Mouse (Mus musculus) stomach, embryonic 16.5 days (tissue): ENCODE data around the gene Kcnc1. TPM values are rescaled to one million over a fixed set of nuclear protein-coding genes. Genes with fewer than 3 reads are reported as not detected.

ENCODE experiments used
- ATAC-seq: fragments of 200-750 bp; cut with Nextera tagmentation; 2 replicates; pipeline ENCODE4 v1.8.0; 2017; ENCODE audit warnings: moderate number of reproducible peaks, moderate TSS enrichment; ENCODE audit not compliant: insufficient read depth, low FRiP score
- H3K27ac ChIP-seq: fragments of 300-500 bp; sonication (generic); 2 replicates; pipeline ENCODE4 v1.5.1; 2014; ENCODE audit warnings: low read length
- H3K27me3 ChIP-seq: fragments of 300-500 bp; sonication (generic); 2 replicates; pipeline ENCODE4 v1.6.1; 2014; ENCODE audit warnings: low read length, control low read depth, mixed read lengths; ENCODE audit not compliant: control insufficient read depth, insufficient read depth
- H3K36me3 ChIP-seq: fragments of 300-500 bp; sonication (generic); 2 replicates; pipeline ENCODE4 v1.6.1; 2014; ENCODE audit warnings: low read length; ENCODE audit not compliant: control insufficient read depth, insufficient read depth
- H3K4me1 ChIP-seq: fragments of 300-500 bp; sonication (generic); 2 replicates; pipeline ENCODE4 v1.6.1; 2014; ENCODE audit warnings: low read length, control low read depth, mixed read lengths; ENCODE audit not compliant: control insufficient read depth, insufficient read depth
- H3K4me2 ChIP-seq: fragments of 300-500 bp; sonication (generic); 2 replicates; pipeline ENCODE4 v1.6.1; 2014; ENCODE audit warnings: low read depth, low read length, mixed read lengths
- H3K4me3 ChIP-seq: fragments of 300-500 bp; sonication (generic); replicated peaks from 2 replicates; pipeline ENCODE4 v1.5.1; 2014; ENCODE audit warnings: mild to moderate bottlenecking, low read length
- H3K9ac ChIP-seq: fragments of 300-500 bp; sonication (generic); 2 replicates; pipeline ENCODE4 v1.6.1; 2014; ENCODE audit warnings: low read length
- H3K9me3 ChIP-seq: fragments of 300-500 bp; sonication (generic); replicated peaks from 2 replicates; pipeline ENCODE4 v1.6.1; 2016; ENCODE audit warnings: low read length, control low read depth; ENCODE audit not compliant: control insufficient read depth
- WGBS: fragments of 180-500 bp; shearing (Covaris S2); extraction: QIAGEN DNeasy Blood & Tissue Kit; methylation state at CpG from one replicate; pipeline ENCODE4 v1.1.7; 2014; 5-methylcytosine and 5-hydroxymethylcytosine counted together
- polyA plus RNA-seq: library from polyadenylated mRNA; unstranded; fragments of >200 nt; fragmentation: Nextera tagmentation; extraction: Ambion mirVana; gene quantifications from 2 replicates; pipeline ENCODE4 v1.2.1, GENCODE M21; 2015

Gene Kcnc1
- polyA plus RNA-seq, 1 experiment from 2014 or later = 0.23 TPM

DNA sequence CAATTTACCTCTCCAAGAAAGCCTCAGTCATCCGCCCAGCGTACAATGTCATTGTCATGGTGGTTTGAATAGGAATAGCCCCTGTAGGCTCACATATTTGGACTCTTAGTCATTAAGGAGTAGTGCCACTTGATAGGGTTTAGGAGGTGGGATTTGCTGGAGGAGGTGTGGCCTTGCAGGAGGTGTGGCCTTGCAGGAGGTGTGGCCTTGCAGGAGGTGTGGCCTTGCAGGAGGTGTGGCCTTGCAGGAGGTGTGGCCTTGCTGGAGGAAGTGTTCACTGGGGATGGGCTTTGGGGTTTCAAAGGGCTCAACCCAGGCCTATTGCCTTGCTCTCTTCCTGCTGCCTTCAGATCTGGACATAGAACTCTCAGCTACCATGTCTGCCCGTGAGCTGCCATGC is 81.2 kb downstream of the Kcnc1 start:
- no peak overlapping the region for H3K4me2 ChIP-seq
- H3K36me3 ChIP-seq = no peaks in the 10 kb centered on the region
- 93% methylated on average over 3 of the region's 3 CpGs for WGBS
- H3K4me1 ChIP-seq = peaks cover 6% of the 10 kb centered on the region; the same call in 1 of the 2 replicates
- no peak overlapping the region for H3K9ac ChIP-seq
- H3K27ac ChIP-seq = no peak overlapping the region
- ATAC-seq = no peak
- H3K9me3 ChIP-seq = no peaks in the 10 kb centered on the region
- H3K27me3 ChIP-seq = no peaks in the 10 kb centered on the region
- no peak overlapping the region for H3K4me3 ChIP-seq

DNA sequence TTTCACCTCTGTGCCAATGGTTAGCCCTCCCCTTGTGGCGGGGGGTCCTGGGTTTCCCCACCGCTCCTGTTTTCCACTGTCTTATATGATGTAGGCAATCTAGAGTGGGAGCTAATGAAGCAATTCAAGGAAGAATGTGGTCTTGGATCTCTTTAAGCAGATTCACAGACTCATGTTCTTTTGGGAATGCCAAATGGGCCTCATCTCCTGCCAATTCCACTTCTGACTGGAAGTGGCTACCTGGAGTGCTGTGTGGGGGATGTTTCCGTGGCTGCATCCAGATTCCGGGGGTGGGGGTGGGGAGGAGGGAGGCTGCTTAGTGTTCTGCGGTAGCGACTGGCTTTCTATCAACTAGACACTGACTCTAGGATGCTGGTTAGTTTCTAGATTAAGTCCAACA is 83.5 kb downstream of the Kcnc1 start:
- no peaks in the 10 kb centered on the region for H3K36me3 ChIP-seq
- H3K9ac ChIP-seq = no peak overlapping the region
- H3K9me3 ChIP-seq = no peaks in the 10 kb centered on the region
- H3K27ac ChIP-seq = no peak overlapping the region
- 62% methylated on average over 6 of the region's 6 CpGs for WGBS
- no peaks in the 10 kb centered on the region for H3K27me3 ChIP-seq
- H3K4me3 ChIP-seq = no peak overlapping the region
- peaks cover 7% of the 10 kb centered on the region; the same call in 1 of the 2 replicates for H3K4me1 ChIP-seq
- ATAC-seq = no peak
- H3K4me2 ChIP-seq = no peak overlapping the region

DNA sequence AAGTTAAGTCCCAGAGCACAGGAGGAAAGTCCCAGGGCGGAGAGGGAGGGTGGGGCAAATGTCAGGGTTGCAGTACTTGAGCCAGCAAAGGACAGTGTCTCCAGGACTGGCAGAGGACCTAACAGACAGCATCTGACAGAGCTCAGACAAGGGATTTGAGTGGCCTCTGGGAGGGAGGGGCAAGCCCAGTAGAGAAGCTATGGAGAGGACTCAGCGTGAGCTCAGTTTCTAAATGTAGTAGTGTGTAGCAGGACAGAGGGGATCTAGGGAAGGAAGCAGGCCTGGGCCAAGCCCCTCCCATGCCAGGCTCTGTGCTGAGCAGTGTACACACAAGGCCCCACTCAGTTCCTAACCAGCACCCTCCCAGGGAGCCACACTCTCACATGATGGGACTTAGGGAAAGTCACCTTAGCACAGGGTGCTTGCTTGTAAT is 85.8 kb downstream of the Kcnc1 start:
- 61% methylated on average over 2 of the region's 2 CpGs for WGBS
- Histone ChIP-seq H3K4me3 (no peak overlapping the region), H3K27me3 (no peaks in the 10 kb centered on the region), H3K36me3 (no peaks in the 10 kb centered on the region), H3K4me1 (peaks cover 7% of the 10 kb centered on the region; the same call in 1 of the 2 replicates), H3K9me3 (no peaks in the 10 kb centered on the region), H3K9ac (no peak overlapping the region), H3K27ac (no peak overlapping the region), H3K4me2 (no peak overlapping the region)
- ATAC-seq = peak; percentile 84

DNA sequence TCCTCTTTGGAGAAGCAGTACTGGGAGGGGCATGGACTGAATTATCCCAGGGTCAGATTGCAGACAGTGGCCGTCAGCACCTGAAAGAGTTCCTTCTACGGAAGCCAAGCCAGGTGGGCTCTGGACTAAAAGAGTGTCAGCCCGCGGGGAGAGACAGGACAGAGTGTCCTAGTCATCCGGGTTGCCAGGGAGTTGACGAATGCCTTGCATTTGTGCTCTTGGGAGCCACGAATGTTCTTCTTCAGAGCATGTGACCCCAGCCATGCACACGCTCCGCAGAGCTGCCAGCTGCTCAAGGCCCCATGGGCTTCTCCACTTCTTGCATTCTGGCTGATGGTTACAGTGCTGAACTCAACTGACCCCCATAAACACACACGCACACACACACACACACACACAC is 86.8 kb downstream of the Kcnc1 start:
- 62% methylated on average over 10 of the region's 10 CpGs for WGBS

DNA sequence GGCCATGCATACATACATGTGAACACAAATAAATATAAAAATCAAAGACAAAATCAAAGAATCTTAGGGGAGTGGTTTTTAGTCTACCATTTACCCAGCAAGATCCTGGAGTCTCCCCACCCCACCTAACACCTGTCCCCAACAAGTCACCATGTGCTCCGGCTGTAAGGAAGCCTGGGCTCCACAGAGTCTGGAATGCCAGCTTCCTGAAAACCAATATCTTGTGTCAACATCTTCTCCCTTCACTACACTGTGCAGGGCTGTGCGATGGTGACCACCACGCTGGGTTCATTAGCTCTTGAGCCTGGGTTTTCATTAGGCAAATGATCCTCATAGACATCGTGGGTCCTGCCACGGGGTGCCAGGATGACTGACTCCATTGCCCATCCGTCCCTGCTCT is 87.9 kb downstream of the Kcnc1 start:
- H3K9me3 ChIP-seq = no peaks in the 10 kb centered on the region
- H3K4me1 ChIP-seq = peaks cover 7% of the 10 kb centered on the region; the same call in 1 of the 2 replicates
- H3K36me3 ChIP-seq = no peaks in the 10 kb centered on the region
- H3K27me3 ChIP-seq = no peaks in the 10 kb centered on the region
- H3K9ac ChIP-seq = no peak overlapping the region
- no peak for ATAC-seq
- H3K4me3 ChIP-seq = no peak overlapping the region
- no peak overlapping the region for H3K4me2 ChIP-seq
- 72% methylated on average over 6 of the region's 6 CpGs for WGBS
- H3K27ac ChIP-seq = no peak overlapping the region

More for the DNA sequence above, 86.8 kb downstream of the Kcnc1 start:
- no peak for ATAC-seq
- no peaks in the 10 kb centered on the region for H3K9me3 ChIP-seq
- H3K4me1 ChIP-seq = peaks cover 7% of the 10 kb centered on the region; the same call in 1 of the 2 replicates
- no peak overlapping the region for H3K4me2 ChIP-seq
- no peaks in the 10 kb centered on the region for H3K36me3 ChIP-seq
- no peak overlapping the region for H3K27ac ChIP-seq
- H3K27me3 ChIP-seq = no peaks in the 10 kb centered on the region
- no peak overlapping the region for H3K4me3 ChIP-seq
- H3K9ac ChIP-seq = no peak overlapping the region

DNA sequence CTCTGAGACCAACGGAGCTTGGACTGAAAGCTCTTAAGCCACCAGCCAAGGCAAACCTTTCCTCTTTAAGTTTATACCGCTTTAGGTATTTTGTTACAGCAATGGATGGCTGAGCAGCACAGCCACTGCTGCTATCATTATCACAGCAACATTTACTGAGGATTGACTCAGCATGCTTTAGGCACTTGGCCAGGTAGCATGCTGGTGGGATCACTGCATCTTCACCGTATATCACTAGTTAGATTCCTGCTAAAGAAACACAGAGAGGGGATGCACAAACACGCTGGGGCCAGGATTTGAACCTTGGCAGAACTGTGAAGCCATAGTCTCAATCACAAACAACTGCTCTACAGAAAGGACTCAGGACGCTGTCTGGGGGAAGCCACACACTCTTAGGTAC is 90.5 kb downstream of the Kcnc1 start:
- WGBS = 76% methylated on average over 5 of the region's 5 CpGs
- Histone ChIP-seq H3K9me3 (no peaks in the 10 kb centered on the region), H3K4me3 (no peak overlapping the region), H3K4me1 (peaks cover 4% of the 10 kb centered on the region; the same call in 1 of the 2 replicates), H3K9ac (no peak overlapping the region), H3K27me3 (no peaks in the 10 kb centered on the region), H3K4me2 (no peak overlapping the region), H3K36me3 (no peaks in the 10 kb centered on the region), H3K27ac (no peak overlapping the region)
- no peak for ATAC-seq

DNA sequence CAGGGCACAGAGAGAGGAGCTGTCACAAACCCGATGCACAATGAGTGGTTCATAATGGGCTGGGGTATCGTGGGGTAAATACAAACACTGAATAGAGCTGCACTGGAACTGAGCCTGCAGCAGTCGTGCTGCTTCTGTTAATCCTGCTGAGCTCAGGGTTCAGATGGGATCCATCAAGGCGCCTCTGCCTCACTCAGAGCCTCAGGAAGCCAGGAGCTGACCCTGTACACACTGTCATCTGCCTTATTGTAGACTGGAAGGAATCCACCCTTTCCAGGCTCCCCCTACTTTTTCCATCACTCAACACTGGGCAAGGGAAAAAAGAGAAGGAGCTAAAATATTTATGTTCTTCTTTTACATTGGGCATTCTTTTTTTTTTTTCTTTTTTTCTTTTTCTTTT is 91.1 kb downstream of the Kcnc1 start:
- 44% methylated on average over 4 of the region's 4 CpGs for WGBS
- Histone ChIP-seq H3K4me2 (no peak overlapping the region), H3K4me1 (0 out of 2 replicates have a peak, but pooled peaks cover 2% of the 10 kb centered on the region), H3K36me3 (no peaks in the 10 kb centered on the region), H3K9me3 (no peaks in the 10 kb centered on the region), H3K27me3 (no peaks in the 10 kb centered on the region), H3K9ac (no peak overlapping the region), H3K4me3 (no peak overlapping the region), H3K27ac (no peak overlapping the region)
- ATAC-seq = no peak

Other genes with a start within 250 kb of the Kcnc1 start
- gene Abcc8, start 216.5 kb upstream of the Kcnc1 start, polyA plus RNA-seq = 10.2 and 10.6 TPM in 2 replicates
- gene Ush1c, start 158.0 kb upstream of the Kcnc1 start, polyA plus RNA-seq = 9.8 and 10.2 TPM in 2 replicates
- gene Otog, start 155.5 kb upstream of the Kcnc1 start, polyA plus RNA-seq = 0.01 TPM in 1 of 2 replicates, not detected in the other
- 1.3 and 4.0 TPM in 2 replicates for gene Myod1, start 20.0 kb upstream of the Kcnc1 start, polyA plus RNA-seq
- 13.5 and 14.9 TPM in 2 replicates for gene Sergef, start 243.3 kb downstream of the Kcnc1 start, polyA plus RNA-seq